ENCODE assay signal across 9 mouse cellular contexts in the genomic region with DNA sequence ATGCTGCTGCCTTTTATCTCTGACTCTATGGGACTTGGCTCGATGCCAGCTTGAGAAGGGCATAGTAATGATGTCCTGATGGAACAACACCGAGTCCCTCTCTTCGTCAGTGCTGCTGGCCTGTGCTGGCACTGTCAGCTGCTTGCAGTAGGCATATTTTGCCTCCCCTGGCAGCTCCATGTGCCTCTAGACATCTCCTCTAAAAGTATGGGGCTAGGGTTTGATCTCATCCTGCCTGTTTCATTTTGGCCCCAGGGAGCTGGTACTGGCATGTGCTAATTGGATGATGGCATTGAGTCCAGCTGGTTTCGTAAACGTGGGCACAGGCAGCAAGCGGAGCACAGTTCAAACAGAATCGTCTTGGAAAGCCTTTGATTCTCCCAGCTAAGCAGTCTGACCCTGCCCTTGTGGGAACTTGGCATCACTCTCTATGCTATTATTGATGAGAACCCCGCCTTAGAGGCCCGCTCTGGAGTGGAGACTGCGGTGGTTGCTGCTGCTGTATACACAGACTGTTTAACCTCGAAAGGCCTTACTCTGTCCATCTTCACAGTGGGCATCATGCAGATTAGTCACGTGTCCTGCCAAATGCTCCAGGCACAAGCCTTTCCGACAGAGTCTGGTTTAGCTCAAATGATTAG.
A peak's percentile ranks its signal among the peaks of the same experiment; 100 is the strongest.
DNase-seq lines count a peak whose midpoint lies in the region; ATAC-seq lines count a peak whose summit lies in the region.
"Had no signal": no experiment of that assay in that cellular context is flagged by ENCODE, and none has a peak within 500 bp of the region (broad histone marks: within the 10 kb centered on the region; RNA-seq: fewer than 3 reads in every experiment).

No protein-coding gene starts in this region.

- no peak overlapping the region for H3K4me2 ChIP-seq in forebrain, embryonic 15.5 days (replicated peaks)
- H3K4me2 ChIP-seq in neural tube, embryonic 14.5 days (ENCODE audit: low read depth, low read length) = no peak overlapping the region
- no peak overlapping the region for H3K4me2 ChIP-seq in kidney, embryonic 14.5 days (replicated peaks; ENCODE audit: low read depth, low read length)
- H3K4me2 ChIP-seq: embryonic facial prominence, embryonic 13.5 days had no signal

- H3K4me3 ChIP-seq in forebrain, embryonic 15.5 days = no peak overlapping the region
- no peak overlapping the region for H3K4me3 ChIP-seq in neural tube, embryonic 14.5 days (ENCODE audit: low read depth, low read length)
- H3K4me3 ChIP-seq in kidney, embryonic 14.5 days (ENCODE audit: low read length) = no peak overlapping the region
- H3K4me3 ChIP-seq: embryonic facial prominence, embryonic 13.5 days had no signal

- peak; percentile 26 for DNase-seq in layer of hippocampus, adult 11-12 months (ENCODE audit: low spot score)
- DNase-seq in layer of hippocampus, adult 9-10 months (ENCODE audit: low spot score) = no peak
- DNase-seq in spleen, postnatal 36 days (ENCODE audit: low spot score in 2 of 2) = no peak
- DNase-seq in gastrocnemius, postnatal 10 days = no peak

- H3K4me1 ChIP-seq in forebrain, embryonic 15.5 days = peaks cover 48% of the 10 kb centered on the region
- H3K4me1 ChIP-seq in neural tube, embryonic 14.5 days (ENCODE audit: control insufficient read depth, insufficient read depth, low read length) = peaks cover 27% of the 10 kb centered on the region
- peaks cover 14% of the 10 kb centered on the region for H3K4me1 ChIP-seq in kidney, embryonic 14.5 days (ENCODE audit: control insufficient read depth, insufficient read depth, low read length)

- H3K9ac ChIP-seq in forebrain, embryonic 15.5 days (replicated peaks) = no peak overlapping the region
- no peak overlapping the region for H3K9ac ChIP-seq in neural tube, embryonic 14.5 days (replicated peaks; ENCODE audit: low read depth, low read length)
- H3K9ac ChIP-seq in kidney, embryonic 14.5 days (ENCODE audit: low read depth, low read length) = no peak overlapping the region
- H3K9ac ChIP-seq: embryonic facial prominence, embryonic 13.5 days had no signal

- 17% methylated on average over 13 of the region's 13 CpGs for WGBS in forebrain, embryonic 15.5 days
- WGBS in neural tube, embryonic 14.5 days = 40% methylated on average over 13 of the region's 13 CpGs
- 64% methylated on average over 13 of the region's 13 CpGs for WGBS in kidney, embryonic 14.5 days

- H3K36me3 ChIP-seq in forebrain, embryonic 15.5 days = no peaks in the 10 kb centered on the region
- H3K36me3 ChIP-seq in neural tube, embryonic 14.5 days (ENCODE audit: control insufficient read depth, insufficient read depth, low read length) = no peaks in the 10 kb centered on the region
- no peaks in the 10 kb centered on the region for H3K36me3 ChIP-seq in kidney, embryonic 14.5 days (ENCODE audit: control insufficient read depth, insufficient read depth, low read length)
- H3K36me3 ChIP-seq: embryonic facial prominence, embryonic 13.5 days had no signal

- H3K27me3 ChIP-seq in forebrain, embryonic 15.5 days = no peaks in the 10 kb centered on the region
- H3K27me3 ChIP-seq in neural tube, embryonic 14.5 days (ENCODE audit: control insufficient read depth, insufficient read depth, low read length) = no peaks in the 10 kb centered on the region
- H3K27me3 ChIP-seq in kidney, embryonic 14.5 days (ENCODE audit: control insufficient read depth, insufficient read depth, low read length) = no peaks in the 10 kb centered on the region

- no peaks in the 10 kb centered on the region for H3K9me3 ChIP-seq in forebrain, embryonic 15.5 days
- no peaks in the 10 kb centered on the region for H3K9me3 ChIP-seq in neural tube, embryonic 14.5 days (ENCODE audit: control insufficient read depth, low read length)
- no peaks in the 10 kb centered on the region for H3K9me3 ChIP-seq in kidney, embryonic 14.5 days (ENCODE audit: control insufficient read depth, low read length)
- H3K9me3 ChIP-seq: embryonic facial prominence, embryonic 13.5 days had no signal

- peak overlapping the region; percentile 42 for H3K27ac ChIP-seq in forebrain, embryonic 15.5 days (replicated peaks)
- H3K27ac ChIP-seq in neural tube, embryonic 14.5 days (ENCODE audit: low read depth, low read length) = no peak overlapping the region
- no peak overlapping the region for H3K27ac ChIP-seq in kidney, embryonic 14.5 days (ENCODE audit: low read depth, low read length)
- H3K27ac ChIP-seq: embryonic facial prominence, embryonic 13.5 days had no signal

- ATAC-seq in cerebellum, adult (ENCODE audit: insufficient number of reproducible peaks, low FRiP score, low TSS enrichment) = peak; percentile 43; the same call in 1 of the 2 replicates
- peak; percentile 86 for ATAC-seq in forebrain, embryonic 15.5 days (replicated peaks)
- peak; percentile 36; the same call in 1 of the 2 replicates for ATAC-seq in neural tube, embryonic 14.5 days (ENCODE audit: low read depth)
- no peak for ATAC-seq in kidney, embryonic 14.5 days (ENCODE audit: low FRiP score, low TSS enrichment)
